Mouse (Mus musculus) forebrain, embryonic 11.5 days (tissue): ENCODE results near the gene D330045A20Rik. TPM values are rescaled to one million over a fixed set of nuclear protein-coding genes. Genes with fewer than 3 reads are reported as not detected.
"Not testable (repeated sequence)": the region's sequence is repeated elsewhere in the genome, so short reads cannot be mapped to it uniquely, and the experiment has no call there.

Experiments used
- ATAC-seq: fragments of 200-750 bp; cut with Nextera tagmentation; replicated peaks from 2 replicates; pipeline ENCODE4 v1.8.0; 2017; ENCODE audit warnings: moderate TSS enrichment; ENCODE audit not compliant: low FRiP score
- DNase-seq: peaks from one replicate; pipeline ENCODE4 v3.0.0-alpha.2; 2017; ENCODE audit warnings: low spot score
- H3K27ac ChIP-seq: fragments of 300-500 bp; sonication (generic); 2 replicates; pipeline ENCODE4 v1.5.1; 2014; ENCODE audit warnings: low read depth, low read length
- H3K27me3 ChIP-seq: fragments of 300-500 bp; sonication (generic); 2 replicates; pipeline ENCODE4 v1.6.1; 2014; ENCODE audit warnings: mild to moderate bottlenecking, low read length, mixed read lengths; ENCODE audit not compliant: control insufficient read depth, insufficient read depth
- H3K36me3 ChIP-seq: fragments of 300-500 bp; sonication (generic); 2 replicates; pipeline ENCODE4 v1.6.1; 2014; ENCODE audit warnings: mild to moderate bottlenecking, low read length, moderate library complexity, mixed read lengths; ENCODE audit not compliant: control insufficient read depth, insufficient read depth
- H3K4me1 ChIP-seq: fragments of 300-500 bp; sonication (generic); replicated peaks from 2 replicates; pipeline ENCODE4 v1.6.1; 2014; ENCODE audit warnings: low read length, mixed read lengths; ENCODE audit not compliant: control insufficient read depth, insufficient read depth
- H3K4me2 ChIP-seq: fragments of 300-500 bp; sonication (generic); 2 replicates; pipeline ENCODE4 v1.6.1; 2014; ENCODE audit warnings: low read depth, mild to moderate bottlenecking, low read length, moderate library complexity, mixed read lengths; ENCODE audit not compliant: severe bottlenecking
- H3K4me3 ChIP-seq: fragments of 300-500 bp; sonication (generic); 2 replicates; pipeline ENCODE4 v1.5.1; 2014; ENCODE audit warnings: low read depth, low read length
- H3K9ac ChIP-seq: fragments of 300-500 bp; sonication (generic); 2 replicates; pipeline ENCODE4 v1.6.1; 2014; ENCODE audit warnings: low read length
- H3K9me3 ChIP-seq: fragments of 300-500 bp; sonication (generic); 2 replicates; pipeline ENCODE4 v1.6.1; 2016; ENCODE audit warnings: low read length, mixed read lengths; ENCODE audit not compliant: control insufficient read depth
- WGBS: fragments of 180-500 bp; shearing (Covaris S2); extraction: QIAGEN DNeasy Blood & Tissue Kit; methylation state at CpG from one replicate; pipeline ENCODE4 v1.1.7; 2014; 5-methylcytosine and 5-hydroxymethylcytosine counted together
- polyA plus RNA-seq: library from polyadenylated mRNA; unstranded; fragments of >200 nt; fragmentation: Nextera tagmentation; extraction: Ambion mirVana; gene quantifications from 2 replicates; pipeline ENCODE4 v1.2.1, GENCODE M21; 2014

D330045A20Rik gene
- polyA plus RNA-seq, 1 experiment from 2014 or later = 2.7 TPM

DNA sequence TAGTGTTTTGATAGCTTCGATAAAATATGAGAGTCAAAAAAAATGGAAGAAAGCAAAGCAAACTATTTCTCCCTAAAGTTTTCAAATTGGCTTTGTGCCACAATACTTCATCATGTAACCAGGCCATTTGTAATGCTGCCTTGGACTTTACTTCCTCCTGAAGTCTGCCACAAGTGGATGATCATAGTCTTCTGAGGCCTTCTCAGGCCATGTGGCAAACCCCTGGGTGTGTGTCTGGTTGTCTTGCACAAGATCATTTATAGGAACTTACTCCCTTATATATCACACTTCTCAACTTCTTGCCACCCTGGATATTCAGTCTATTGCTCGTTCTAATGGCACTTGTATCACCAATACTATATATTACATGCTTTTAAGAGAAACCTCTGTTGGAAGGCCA lies 71.9 kb downstream of the D330045A20Rik start:
- Histone ChIP-seq H3K4me2 (no peak overlapping the region), H3K9me3 (no peaks in the 10 kb centered on the region), H3K4me3 (no peak overlapping the region), H3K27me3 (no peaks in the 10 kb centered on the region; the same call in 1 of the 2 replicates), H3K9ac (no peak overlapping the region), H3K36me3 (no peaks in the 10 kb centered on the region), H3K4me1 (no peaks in the 10 kb centered on the region), H3K27ac (no peak overlapping the region)
- ATAC-seq = no peak
- 78% methylated on average over 2 of the region's 2 CpGs for WGBS
- no peak for DNase-seq

DNA sequence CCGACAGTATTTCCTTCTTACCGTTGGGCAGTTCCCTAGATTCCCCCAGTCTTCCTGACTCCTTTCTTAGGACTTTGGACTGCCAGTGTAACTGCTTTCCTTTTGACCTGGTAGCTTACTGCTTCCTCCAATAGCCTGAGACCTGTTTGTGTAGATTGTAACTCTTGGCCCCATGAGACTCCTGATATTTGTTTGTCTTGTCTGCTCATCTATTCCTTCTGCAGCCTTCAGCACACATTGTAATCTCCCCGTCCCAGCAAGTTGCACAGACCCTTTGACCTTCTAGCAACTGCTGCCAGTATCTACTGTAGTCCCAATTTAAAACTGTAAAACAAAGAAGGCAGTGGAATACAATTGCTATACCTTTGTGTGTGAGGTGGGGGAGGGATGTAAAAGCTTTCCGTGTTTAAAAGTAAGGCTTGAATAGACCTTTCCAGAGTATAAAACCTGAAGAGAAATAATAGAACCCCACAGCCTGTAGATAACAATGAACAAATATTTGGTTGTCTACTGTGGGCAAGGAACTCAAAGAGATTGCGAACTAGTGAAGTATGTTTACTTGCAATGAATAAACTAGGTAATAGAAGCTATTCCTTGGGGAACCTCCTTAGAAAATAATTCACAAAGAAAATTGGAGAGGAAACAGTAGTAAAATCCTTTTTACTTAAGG lies 82.2 kb downstream of the D330045A20Rik start:
- Histone ChIP-seq H3K9me3 (no peaks in the 10 kb centered on the region), H3K36me3 (no peaks in the 10 kb centered on the region), H3K9ac (no peak overlapping the region), H3K4me3 (no peak overlapping the region), H3K27ac (no peak overlapping the region), H3K4me1 (no peaks in the 10 kb centered on the region), H3K27me3 (no peaks in the 10 kb centered on the region), H3K4me2 (no peak overlapping the region)
- WGBS = 83% methylated on average over 5 of the region's 5 CpGs
- DNase-seq (no peak), ATAC-seq (no peak)

DNA sequence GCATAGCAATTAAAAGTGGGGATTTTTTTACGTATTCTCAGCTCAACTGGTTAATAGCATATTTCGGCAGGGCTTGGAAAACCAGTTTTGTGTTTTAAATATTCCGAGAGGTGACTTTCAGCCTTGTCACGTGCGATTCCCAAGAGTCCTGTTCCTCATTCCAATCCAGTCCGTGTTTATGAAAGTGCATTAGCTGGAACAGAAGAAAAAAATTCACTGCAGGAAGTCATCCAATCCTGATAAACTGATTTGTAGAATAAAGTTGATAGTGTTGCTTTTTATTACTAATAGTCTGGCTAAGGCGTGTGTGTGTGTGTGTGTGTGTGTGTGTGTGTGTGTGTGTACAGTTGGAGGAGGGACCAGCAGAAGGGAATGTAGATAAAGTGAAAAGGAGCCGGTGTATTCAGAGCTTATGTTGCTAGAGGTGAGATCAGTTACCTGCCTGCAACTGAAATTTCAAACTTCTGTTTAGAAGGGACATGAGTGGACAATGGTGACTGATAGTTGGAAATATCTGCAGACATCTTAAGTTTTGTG lies 82.8 kb downstream of the D330045A20Rik start, which contains the start of gene Rnf128:
Gene Rnf128, plus strand, starts transcription at position 392 of the 537 bp plus-strand sequence.
- Histone ChIP-seq H3K4me1 (no peaks in the 10 kb centered on the region), H3K36me3 (no peaks in the 10 kb centered on the region), H3K27ac (no peak within 1 kb of the TSS), H3K9me3 (no peaks in the 10 kb centered on the region), H3K9ac (no peak within 1 kb of the TSS), H3K4me2 (no peak within 1 kb of the TSS), H3K27me3 (no peaks in the 10 kb centered on the region), H3K4me3 (no peak within 1 kb of the TSS)
- 86% methylated on average over 8 of the region's 8 CpGs for WGBS
- DNase-seq = no peak
- ATAC-seq = no peak

DNA sequence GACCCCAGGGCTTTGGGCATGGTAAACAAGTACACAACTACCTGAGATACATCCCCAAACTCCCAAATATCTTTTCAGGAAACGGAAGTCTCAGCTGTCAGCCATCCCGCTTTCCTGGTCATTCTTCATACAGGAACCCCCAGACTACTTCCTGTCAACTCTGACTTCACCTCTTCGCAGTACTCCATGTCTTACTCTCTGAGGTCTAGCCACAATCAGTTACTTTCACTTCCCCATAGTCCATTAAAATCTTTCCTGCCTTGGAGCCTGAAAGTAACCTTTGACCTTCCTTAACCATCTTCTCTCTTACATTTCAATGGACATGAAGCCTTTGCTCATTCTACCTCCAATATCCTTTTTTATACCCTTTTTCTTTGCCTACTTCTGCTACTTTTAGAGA lies 89.9 kb downstream of the D330045A20Rik start:
- Histone ChIP-seq H3K36me3 (no peaks in the 10 kb centered on the region), H3K9ac (no peak overlapping the region)

DNA sequence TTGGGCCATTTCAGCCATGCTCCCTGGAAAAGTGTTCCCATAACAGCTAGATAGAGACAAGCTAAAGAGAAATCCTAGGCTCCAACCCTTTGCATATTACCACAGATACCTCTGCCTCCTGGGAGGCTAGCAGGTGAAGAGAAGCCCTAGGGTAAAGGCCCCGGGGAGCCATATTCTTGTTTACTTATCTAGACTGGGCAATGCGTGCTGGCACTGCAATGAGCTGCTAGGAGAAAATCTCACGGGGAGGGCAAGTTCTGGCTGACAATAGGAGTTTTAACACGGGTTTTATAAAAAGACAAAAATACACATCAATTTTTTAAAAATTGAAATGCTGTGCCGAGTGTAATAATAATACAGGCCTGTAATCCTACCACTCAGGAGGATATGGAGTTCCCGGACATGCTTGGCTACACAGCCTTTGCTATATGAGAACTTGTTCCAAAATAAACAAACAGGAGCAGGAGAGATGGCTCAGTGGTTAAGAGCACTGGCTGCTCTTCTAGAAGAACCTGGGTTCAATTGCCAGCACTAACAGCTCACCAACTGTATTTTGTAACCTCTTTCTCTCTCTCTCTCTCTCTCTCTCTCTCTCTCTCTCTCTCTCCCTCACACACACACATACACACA lies 98.6 kb downstream of the D330045A20Rik start:
- Histone ChIP-seq H3K36me3 (no peaks in the 10 kb centered on the region), H3K4me3 (no peak overlapping the region), H3K9me3 (no peaks in the 10 kb centered on the region), H3K4me2 (no peak overlapping the region), H3K4me1 (no peaks in the 10 kb centered on the region), H3K27me3 (no peaks in the 10 kb centered on the region), H3K27ac (no peak overlapping the region), H3K9ac (no peak overlapping the region)
- DNase-seq = no peak
- ATAC-seq = no peak
- 83% methylated on average over 6 of the region's 6 CpGs for WGBS

More for the DNA sequence above, 89.9 kb downstream of the D330045A20Rik start:
- Histone ChIP-seq H3K4me1 (no peaks in the 10 kb centered on the region), H3K4me2 (no peak overlapping the region), H3K27ac (no peak overlapping the region), H3K27me3 (no peaks in the 10 kb centered on the region), H3K4me3 (no peak overlapping the region), H3K9me3 (no peaks in the 10 kb centered on the region)
- ATAC-seq = no peak
- WGBS = 92% methylated on average over 3 of the region's 3 CpGs
- DNase-seq = no peak

DNA sequence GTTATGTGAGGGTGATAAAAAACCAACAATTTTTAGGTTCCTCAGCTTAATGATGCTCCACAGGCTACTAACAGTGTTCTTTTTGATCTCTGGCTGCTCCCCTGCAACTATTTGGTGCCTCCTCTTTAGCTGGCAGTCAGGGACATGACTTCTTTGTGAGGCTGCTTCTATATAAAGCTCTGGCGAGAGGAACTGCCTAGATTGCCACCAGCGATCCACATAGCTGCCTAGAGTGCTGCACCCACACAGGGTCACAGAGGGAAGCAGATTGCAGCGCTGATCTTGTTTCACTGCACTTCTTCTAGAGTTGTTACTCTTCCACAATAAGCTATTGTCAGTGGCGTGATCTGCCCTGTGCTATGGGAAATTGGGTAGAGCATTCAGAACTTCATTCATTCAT lies 103.4 kb downstream of the D330045A20Rik start:
- H3K4me2 ChIP-seq = no peak overlapping the region
- no peak overlapping the region for H3K9ac ChIP-seq
- H3K27me3 ChIP-seq = no peaks in the 10 kb centered on the region
- H3K9me3 ChIP-seq = no peaks in the 10 kb centered on the region
- ATAC-seq (no peak), DNase-seq (no peak)
- no peaks in the 10 kb centered on the region for H3K4me1 ChIP-seq
- no peak overlapping the region for H3K27ac ChIP-seq
- H3K36me3 ChIP-seq = no peaks in the 10 kb centered on the region
- H3K4me3 ChIP-seq = no peak overlapping the region
- 56% methylated on average over 4 of the region's 4 CpGs for WGBS

DNA sequence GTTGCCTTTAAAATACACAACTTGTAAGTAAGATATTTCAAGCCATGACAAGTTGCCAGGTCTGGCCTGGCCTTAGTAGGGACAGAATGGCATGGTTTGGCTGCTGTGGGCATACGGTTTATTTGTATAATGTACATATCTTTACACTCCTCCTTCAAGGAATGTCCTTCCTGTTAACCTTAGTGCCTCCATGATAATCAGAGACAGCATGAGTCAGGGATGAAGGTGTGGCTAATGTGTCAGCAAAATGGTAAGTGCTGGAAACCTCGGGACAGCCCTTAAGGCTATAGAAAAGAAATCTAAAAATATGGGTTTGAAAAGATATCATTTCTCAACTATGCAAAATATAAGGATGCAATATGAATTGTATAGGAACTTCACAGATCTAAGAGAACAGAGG lies 106.5 kb downstream of the D330045A20Rik start:
- not testable (repeated sequence) for H3K4me3 ChIP-seq, ATAC-seq, H3K4me1 ChIP-seq, H3K4me2 ChIP-seq, H3K9ac ChIP-seq, H3K36me3 ChIP-seq, H3K27me3 ChIP-seq, H3K27ac ChIP-seq, H3K9me3 ChIP-seq, DNase-seq
- 77% methylated on average over 2 of the region's 2 CpGs for WGBS

DNA sequence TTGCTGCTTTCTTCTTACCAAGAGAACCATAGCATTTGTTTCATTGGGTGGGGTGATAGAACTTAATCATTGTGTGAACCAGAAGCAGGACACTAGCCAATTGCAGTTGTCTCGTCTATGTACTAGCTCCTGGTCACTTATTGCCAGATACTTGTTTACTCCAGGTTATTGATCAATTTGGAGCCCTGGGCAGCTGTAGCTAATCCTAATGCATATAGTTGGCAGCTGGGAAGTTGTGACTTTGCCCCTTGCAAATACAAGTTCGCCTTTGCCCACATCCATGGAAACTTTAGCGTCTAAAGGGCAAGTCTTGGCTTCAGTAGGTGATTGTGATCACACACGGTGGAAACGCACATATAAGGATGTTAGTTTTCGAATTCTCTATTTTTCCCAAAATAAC lies 116.2 kb downstream of the D330045A20Rik start:
- H3K27me3 ChIP-seq = no peaks in the 10 kb centered on the region
- no peak overlapping the region for H3K4me3 ChIP-seq
- H3K36me3 ChIP-seq = no peaks in the 10 kb centered on the region
- no peaks in the 10 kb centered on the region for H3K9me3 ChIP-seq
- no peak overlapping the region for H3K9ac ChIP-seq
- H3K4me2 ChIP-seq = no peak overlapping the region
- WGBS = 85% methylated on average over 6 of the region's 6 CpGs
- no peaks in the 10 kb centered on the region for H3K4me1 ChIP-seq
- ATAC-seq (no peak), DNase-seq (no peak)
- H3K27ac ChIP-seq = no peak overlapping the region
